Mouse (Mus musculus) embryonic fibroblast, embryonic 13.5 days (primary cell): ENCODE measurements around the gene March4.

Experiments
- CTCF ChIP-seq: IDR thresholded peaks from 2 replicates; pipeline ENCODE4 v1.5.1; 2011; ENCODE audit warnings: mild to moderate bottlenecking, control low read depth, low read length, moderate library complexity, borderline replicate concordance; ENCODE audit not compliant: insufficient read depth
- POLR2A ChIP-seq: IDR thresholded peaks from 2 replicates; pipeline ENCODE4 v1.6.1; 2011; ENCODE audit warnings: low read depth, mild to moderate bottlenecking, control low read depth, low read length, moderate library complexity

DNA sequence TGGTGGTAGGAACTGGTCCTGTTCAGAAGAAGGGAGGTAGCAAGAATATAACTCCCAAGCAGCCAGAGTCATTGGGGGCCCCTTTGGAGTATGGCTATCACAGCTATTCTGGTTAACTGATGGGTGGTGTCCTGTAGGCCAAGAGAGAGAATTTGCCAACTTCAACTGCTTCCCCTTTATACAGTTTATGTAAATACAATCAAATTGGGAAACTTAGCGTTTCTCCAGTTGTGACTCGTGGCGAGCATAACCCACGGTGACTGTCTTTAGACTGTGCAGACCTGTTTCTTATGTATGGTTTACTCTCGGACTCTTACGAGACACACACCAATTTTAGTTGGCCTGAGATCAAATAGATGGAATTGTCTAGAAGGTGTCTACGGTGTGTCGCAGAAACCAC lies 32.0 kb upstream of the March4 start:
- TF ChIP-seq CTCF (no peak), POLR2A (no peak)
